Mouse (Mus musculus): ENCODE measurements around the gene Hap1. TPM values are rescaled to one million over a fixed set of nuclear protein-coding genes. Genes with fewer than 3 reads are reported as not detected.

The Hap1 gene
- total and polyA plus RNA-seq, 2 experiments from 2014 or later: 395 to 530 TPM

GRCm38 (mm10) chr11:100395861-100396631 lies 40.1 kb upstream of the Hap1 start:
- WGBS: 37% methylated on average over 17 of the region's 17 CpGs
- DNase-seq (ENCODE audit: low spot score) (no peak), ATAC-seq (no peak)
- Histone ChIP-seq H3K4me1 (ENCODE audit: insufficient read depth, low read length) (peaks cover 24% of the 10 kb centered on the region), H3K4me2 (ENCODE audit: low read depth, low read length) (peak overlapping the region; percentile 58), H3K9ac (replicated peaks; ENCODE audit: low read length) (no peak overlapping the region; the same call in 1 of the 2 replicates), H3K9me3 (ENCODE audit: low read length) (no peaks in the 10 kb centered on the region), H3K27me3 (ENCODE audit: insufficient read depth, low read length) (no peaks in the 10 kb centered on the region), H3K4me3 (ENCODE audit: low read length) (peak overlapping the region; percentile 75), H3K36me3 (ENCODE audit: insufficient read depth, low read length) (no peaks in the 10 kb centered on the region), H3K27ac (peak overlapping the region; percentile 21)
- TF ChIP-seq CTCF (IDR thresholded peaks at IDR 0.05; ENCODE audit: low read depth): peak; percentile 13; the same call in 1 of the 2 replicates

GRCm38 (mm10) chr11:100395200-100395599 lies 39.3 kb upstream of the Hap1 start:
- H3K4me3 ChIP-seq (ENCODE audit: low read length): peak overlapping the region; percentile 75; the same call in 1 of the 2 replicates
- ATAC-seq: no peak
- H3K4me2 ChIP-seq (ENCODE audit: low read depth, low read length): peak overlapping the region; percentile 58
- 48% methylated on average over 11 of the region's 11 CpGs for whole genome bisulfite sequencing
- peaks cover 26% of the 10 kb centered on the region for H3K4me1 ChIP-seq (ENCODE audit: insufficient read depth, low read length)
- TF ChIP-seq CTCF (IDR thresholded peaks at IDR 0.05; ENCODE audit: low read depth): no peak
- no peaks in the 10 kb centered on the region for H3K9me3 ChIP-seq (ENCODE audit: low read length)
- no peaks in the 10 kb centered on the region for H3K36me3 ChIP-seq (ENCODE audit: insufficient read depth, low read length)
- DNase-seq (ENCODE audit: low spot score): no peak
- no peak overlapping the region for H3K27ac ChIP-seq
- no peak overlapping the region for H3K9ac ChIP-seq (replicated peaks; ENCODE audit: low read length)
- H3K27me3 ChIP-seq (ENCODE audit: insufficient read depth, low read length): no peaks in the 10 kb centered on the region

GRCm38 (mm10) chr11:100394353-100395074 lies 38.6 kb upstream of the Hap1 start:
- Histone ChIP-seq H3K9me3 (ENCODE audit: low read length) (no peaks in the 10 kb centered on the region), H3K4me3 (ENCODE audit: low read length) (no peak overlapping the region), H3K27ac (no peak overlapping the region), H3K4me2 (ENCODE audit: low read depth, low read length) (no peak overlapping the region), H3K9ac (replicated peaks; ENCODE audit: low read length) (no peak overlapping the region), H3K4me1 (ENCODE audit: insufficient read depth, low read length) (peaks cover 31% of the 10 kb centered on the region), H3K27me3 (ENCODE audit: insufficient read depth, low read length) (no peaks in the 10 kb centered on the region), H3K36me3 (ENCODE audit: insufficient read depth, low read length) (no peaks in the 10 kb centered on the region)
- ATAC-seq: no peak
- no peak for TF ChIP-seq CTCF (IDR thresholded peaks at IDR 0.05; ENCODE audit: low read depth)
- DNase-seq (ENCODE audit: low spot score): no peak
- 69% methylated on average over 5 of the region's 5 CpGs for WGBS

- Histone ChIP-seq H3K9me3 (ENCODE audit: low read length) (no peaks in the 10 kb centered on the region), H3K4me2 (ENCODE audit: low read depth, low read length) (no peak overlapping the region), H3K27ac (no peak overlapping the region), H3K4me3 (ENCODE audit: low read length) (no peak overlapping the region), H3K27me3 (ENCODE audit: insufficient read depth, low read length) (no peaks in the 10 kb centered on the region), H3K4me1 (ENCODE audit: insufficient read depth, low read length) (peaks cover 31% of the 10 kb centered on the region), H3K9ac (replicated peaks; ENCODE audit: low read length) (no peak overlapping the region), H3K36me3 (ENCODE audit: insufficient read depth, low read length) (no peaks in the 10 kb centered on the region)
- DNase-seq (ENCODE audit: low spot score) (no peak), ATAC-seq (no peak)
- WGBS: 78% methylated on average over 7 of the region's 7 CpGs
- no peak for TF ChIP-seq CTCF (IDR thresholded peaks at IDR 0.05; ENCODE audit: low read depth)
These were observed 37.8 kb upstream of the Hap1 start for GRCm38 (mm10) chr11:100393733-100394132.

GRCm38 (mm10) chr11:100392958-100393357 lies 37.0 kb upstream of the Hap1 start:
- Histone ChIP-seq H3K27me3 (ENCODE audit: insufficient read depth, low read length) (no peaks in the 10 kb centered on the region), H3K4me1 (ENCODE audit: insufficient read depth, low read length) (peaks cover 31% of the 10 kb centered on the region), H3K4me3 (ENCODE audit: low read length) (no peak overlapping the region), H3K27ac (no peak overlapping the region), H3K36me3 (ENCODE audit: insufficient read depth, low read length) (no peaks in the 10 kb centered on the region), H3K9ac (replicated peaks; ENCODE audit: low read length) (no peak overlapping the region), H3K4me2 (ENCODE audit: low read depth, low read length) (no peak overlapping the region), H3K9me3 (ENCODE audit: low read length) (no peaks in the 10 kb centered on the region)
- no peak for DNase-seq (ENCODE audit: low spot score)
- ATAC-seq: no peak
- TF ChIP-seq CTCF (IDR thresholded peaks at IDR 0.05; ENCODE audit: low read depth): no peak
- WGBS: 80% methylated on average over 5 of the region's 5 CpGs

- Histone ChIP-seq H3K9me3 (ENCODE audit: low read length) (no peaks in the 10 kb centered on the region), H3K4me3 (ENCODE audit: low read length) (no peak overlapping the region), H3K4me1 (ENCODE audit: insufficient read depth, low read length) (peaks cover 31% of the 10 kb centered on the region), H3K27me3 (ENCODE audit: insufficient read depth, low read length) (no peaks in the 10 kb centered on the region), H3K9ac (replicated peaks; ENCODE audit: low read length) (no peak overlapping the region), H3K4me2 (ENCODE audit: low read depth, low read length) (no peak overlapping the region), H3K36me3 (ENCODE audit: insufficient read depth, low read length) (no peaks in the 10 kb centered on the region), H3K27ac (no peak overlapping the region)
- TF ChIP-seq CTCF (IDR thresholded peaks at IDR 0.05; ENCODE audit: low read depth): no peak
- 87% methylated on average over 7 of the region's 7 CpGs for WGBS
- no peak for ATAC-seq
- no peak for DNase-seq (ENCODE audit: low spot score)
These were observed 36.0 kb upstream of the Hap1 start for GRCm38 (mm10) chr11:100391884-100392345.

Data from hindbrain, postnatal 0 days (tissue).